Mouse (Mus musculus): ENCODE data around the gene Fam107b. TPM values are rescaled to one million over a fixed set of nuclear protein-coding genes. Genes with fewer than 3 reads are reported as not detected.

Fam107b gene
- polyA plus RNA-seq, 1 experiment from 2014 or later = 41.2 TPM

GRCm38 (mm10) chr2:3752893-3753292 is 182.6 kb downstream of the Fam107b start:
- Histone ChIP-seq H3K4me3 (ENCODE audit: low read depth, low read length) (no peak overlapping the region), H3K4me2 (no peak overlapping the region), H3K9ac (no peak overlapping the region), H3K36me3 (ENCODE audit: insufficient read depth) (no peaks in the 10 kb centered on the region), H3K27me3 (ENCODE audit: insufficient read depth, low read length) (no peaks in the 10 kb centered on the region), H3K9me3 (ENCODE audit: low read depth, low read length) (no peaks in the 10 kb centered on the region), H3K4me1 (ENCODE audit: insufficient read depth) (peaks cover 10% of the 10 kb centered on the region; the same call in 1 of the 2 replicates), H3K27ac (ENCODE audit: low read depth) (no peak overlapping the region)
- no peak for ATAC-seq (ENCODE audit: insufficient read depth)
- DNase-seq = no peak
- 71% methylated on average over 5 of the region's 5 CpGs for WGBS
- TF ChIP-seq CTCF (IDR thresholded peaks at IDR 0.05; ENCODE audit: low read depth) = no peak

GRCm38 (mm10) chr2:3753749-3754148 is 183.5 kb downstream of the Fam107b start:
- H3K36me3 ChIP-seq (ENCODE audit: insufficient read depth) = no peaks in the 10 kb centered on the region
- no peak for TF ChIP-seq CTCF (IDR thresholded peaks at IDR 0.05; ENCODE audit: low read depth)
- no peaks in the 10 kb centered on the region for H3K9me3 ChIP-seq (ENCODE audit: low read depth, low read length)
- H3K27me3 ChIP-seq (ENCODE audit: insufficient read depth, low read length) = no peaks in the 10 kb centered on the region
- no peak overlapping the region for H3K4me3 ChIP-seq (ENCODE audit: low read depth, low read length)
- peaks cover 10% of the 10 kb centered on the region; the same call in 1 of the 2 replicates for H3K4me1 ChIP-seq (ENCODE audit: insufficient read depth)
- DNase-seq (peak; percentile 64), ATAC-seq (ENCODE audit: insufficient read depth) (no peak)
- H3K9ac ChIP-seq = no peak overlapping the region
- no peak overlapping the region for H3K4me2 ChIP-seq
- WGBS = 20% methylated on average over 2 of the region's 2 CpGs
- H3K27ac ChIP-seq (ENCODE audit: low read depth) = no peak overlapping the region; the same call in 1 of the 2 replicates

GRCm38 (mm10) chr2:3755936-3756335 is 185.6 kb downstream of the Fam107b start:
- no peak for TF ChIP-seq CTCF (IDR thresholded peaks at IDR 0.05; ENCODE audit: low read depth)
- H3K27me3 ChIP-seq (ENCODE audit: insufficient read depth, low read length) = no peaks in the 10 kb centered on the region
- no peaks in the 10 kb centered on the region for H3K36me3 ChIP-seq (ENCODE audit: insufficient read depth)
- no peak overlapping the region for H3K27ac ChIP-seq (ENCODE audit: low read depth)
- H3K4me3 ChIP-seq (ENCODE audit: low read depth, low read length) = no peak overlapping the region
- no peak overlapping the region for H3K4me2 ChIP-seq
- no peak for DNase-seq
- 94% methylated on average over 5 of the region's 5 CpGs for WGBS
- H3K9ac ChIP-seq = no peak overlapping the region
- ATAC-seq (ENCODE audit: insufficient read depth) = no peak
- no peaks in the 10 kb centered on the region for H3K9me3 ChIP-seq (ENCODE audit: low read depth, low read length)
- H3K4me1 ChIP-seq (ENCODE audit: insufficient read depth) = peaks cover 10% of the 10 kb centered on the region; the same call in 1 of the 2 replicates

GRCm38 (mm10) chr2:3758406-3758805 is 188.1 kb downstream of the Fam107b start:
- DNase-seq (no peak), ATAC-seq (ENCODE audit: insufficient read depth) (no peak)
- Histone ChIP-seq H3K4me1 (ENCODE audit: insufficient read depth) (peaks cover 14% of the 10 kb centered on the region; the same call in 1 of the 2 replicates), H3K4me2 (no peak overlapping the region), H3K9me3 (ENCODE audit: low read depth, low read length) (no peaks in the 10 kb centered on the region), H3K27ac (ENCODE audit: low read depth) (no peak overlapping the region), H3K9ac (no peak overlapping the region), H3K36me3 (ENCODE audit: insufficient read depth) (no peaks in the 10 kb centered on the region), H3K4me3 (ENCODE audit: low read depth, low read length) (no peak overlapping the region), H3K27me3 (ENCODE audit: insufficient read depth, low read length) (no peaks in the 10 kb centered on the region)
- 82% methylated on average over 6 of the region's 6 CpGs for WGBS
- TF ChIP-seq CTCF (IDR thresholded peaks at IDR 0.05; ENCODE audit: low read depth) = peak; percentile 45

GRCm38 (mm10) chr2:3760234-3760836 is 190.0 kb downstream of the Fam107b start:
- Histone ChIP-seq H3K27ac (ENCODE audit: low read depth) (no peak overlapping the region), H3K4me1 (ENCODE audit: insufficient read depth) (peaks cover 20% of the 10 kb centered on the region), H3K9me3 (ENCODE audit: low read depth, low read length) (no peaks in the 10 kb centered on the region), H3K27me3 (ENCODE audit: insufficient read depth, low read length) (no peaks in the 10 kb centered on the region), H3K9ac (no peak overlapping the region), H3K36me3 (ENCODE audit: insufficient read depth) (no peaks in the 10 kb centered on the region), H3K4me2 (no peak overlapping the region), H3K4me3 (ENCODE audit: low read depth, low read length) (no peak overlapping the region)
- DNase-seq (no peak), ATAC-seq (ENCODE audit: insufficient read depth) (no peak)
- WGBS = 73% methylated on average over 6 of the region's 6 CpGs
- TF ChIP-seq CTCF (IDR thresholded peaks at IDR 0.05; ENCODE audit: low read depth) = no peak

- DNase-seq (peak; percentile 72), ATAC-seq (ENCODE audit: insufficient read depth) (peak; percentile 53)
- H3K9me3 ChIP-seq (ENCODE audit: low read depth, low read length) = no peaks in the 10 kb centered on the region
- peak overlapping the region; percentile 65; the same call in 1 of the 2 replicates for H3K27ac ChIP-seq (ENCODE audit: low read depth)
- no peak overlapping the region for H3K4me3 ChIP-seq (ENCODE audit: low read depth, low read length)
- 24% methylated on average over 6 of the region's 6 CpGs for WGBS
- TF ChIP-seq CTCF (IDR thresholded peaks at IDR 0.05; ENCODE audit: low read depth) = no peak
- H3K4me2 ChIP-seq = no peak overlapping the region
- no peaks in the 10 kb centered on the region for H3K36me3 ChIP-seq (ENCODE audit: insufficient read depth)
- no peaks in the 10 kb centered on the region for H3K27me3 ChIP-seq (ENCODE audit: insufficient read depth, low read length)
- no peak overlapping the region for H3K9ac ChIP-seq
- H3K4me1 ChIP-seq (ENCODE audit: insufficient read depth) = peaks cover 23% of the 10 kb centered on the region
Observed at GRCm38 (mm10) chr2:3764136-3764535, 193.8 kb downstream of the Fam107b start.

GRCm38 (mm10) chr2:3765957-3766783 is 195.9 kb downstream of the Fam107b start:
- H3K36me3 ChIP-seq (ENCODE audit: insufficient read depth) = no peaks in the 10 kb centered on the region
- H3K4me2 ChIP-seq = no peak overlapping the region
- TF ChIP-seq CTCF (IDR thresholded peaks at IDR 0.05; ENCODE audit: low read depth) = no peak
- H3K27me3 ChIP-seq (ENCODE audit: insufficient read depth, low read length) = no peaks in the 10 kb centered on the region
- H3K27ac ChIP-seq (ENCODE audit: low read depth) = peak overlapping the region; percentile 71; the same call in 1 of the 2 replicates
- DNase-seq (peak; percentile 79), ATAC-seq (ENCODE audit: insufficient read depth) (peak; percentile 75)
- H3K4me3 ChIP-seq (ENCODE audit: low read depth, low read length) = no peak overlapping the region
- H3K9me3 ChIP-seq (ENCODE audit: low read depth, low read length) = no peaks in the 10 kb centered on the region
- no peak overlapping the region for H3K9ac ChIP-seq
- WGBS = 21% methylated on average over 11 of the region's 11 CpGs
- H3K4me1 ChIP-seq (ENCODE audit: insufficient read depth) = peaks cover 23% of the 10 kb centered on the region

All from lung, embryonic 14.5 days (tissue).